Mouse (Mus musculus): ENCODE data around the gene Pced1b. TPM values are rescaled to one million over a fixed set of nuclear protein-coding genes. Genes with fewer than 3 reads are reported as not detected.

Gene Pced1b
- total RNA-seq, 2 experiments from 2014 or later: 1.1 to 1.4 TPM

DNA sequence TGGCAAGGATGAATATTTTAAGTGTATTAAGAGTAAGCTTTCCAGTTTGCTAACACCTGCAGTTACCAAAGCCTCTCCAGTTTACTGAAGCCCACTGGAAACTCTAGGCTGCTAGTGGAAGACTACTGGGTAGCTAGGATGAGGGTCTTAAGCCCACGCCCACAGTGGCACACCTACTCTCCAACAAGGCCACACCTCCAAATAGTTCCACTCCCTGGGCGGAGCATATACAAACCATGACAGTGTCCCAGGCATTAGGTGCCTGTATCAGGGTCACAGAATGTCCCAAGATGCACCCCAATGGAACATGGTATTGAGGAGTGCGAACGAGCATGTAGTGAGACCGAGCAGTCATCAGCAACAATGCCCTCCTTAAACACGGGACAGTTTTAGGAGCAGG lies 140.9 kb downstream of the Pced1b start:
- intact Hi-C loops (cut with DNase I): no loop called here
- DNase-seq: no peak

- DNase-seq: no peak
- intact Hi-C loops (cut with DNase I): no loop called here
Observed at GRCm38 (mm10) chr15:97389577-97389976, 142.7 kb downstream of the Pced1b start.

- intact Hi-C loops (cut with DNase I): no loop called here
- no peak for DNase-seq
Observed at GRCm38 (mm10) chr15:97390778-97391177, 143.9 kb downstream of the Pced1b start.

GRCm38 (mm10) chr15:97391436-97391835 lies 144.5 kb downstream of the Pced1b start:
- DNase-seq: no peak
- intact Hi-C loops (cut with DNase I): no loop called here

- intact Hi-C loops (cut with DNase I): no loop called here
- no peak for DNase-seq
Observed at GRCm38 (mm10) chr15:97394561-97394960, 147.7 kb downstream of the Pced1b start.

DNA sequence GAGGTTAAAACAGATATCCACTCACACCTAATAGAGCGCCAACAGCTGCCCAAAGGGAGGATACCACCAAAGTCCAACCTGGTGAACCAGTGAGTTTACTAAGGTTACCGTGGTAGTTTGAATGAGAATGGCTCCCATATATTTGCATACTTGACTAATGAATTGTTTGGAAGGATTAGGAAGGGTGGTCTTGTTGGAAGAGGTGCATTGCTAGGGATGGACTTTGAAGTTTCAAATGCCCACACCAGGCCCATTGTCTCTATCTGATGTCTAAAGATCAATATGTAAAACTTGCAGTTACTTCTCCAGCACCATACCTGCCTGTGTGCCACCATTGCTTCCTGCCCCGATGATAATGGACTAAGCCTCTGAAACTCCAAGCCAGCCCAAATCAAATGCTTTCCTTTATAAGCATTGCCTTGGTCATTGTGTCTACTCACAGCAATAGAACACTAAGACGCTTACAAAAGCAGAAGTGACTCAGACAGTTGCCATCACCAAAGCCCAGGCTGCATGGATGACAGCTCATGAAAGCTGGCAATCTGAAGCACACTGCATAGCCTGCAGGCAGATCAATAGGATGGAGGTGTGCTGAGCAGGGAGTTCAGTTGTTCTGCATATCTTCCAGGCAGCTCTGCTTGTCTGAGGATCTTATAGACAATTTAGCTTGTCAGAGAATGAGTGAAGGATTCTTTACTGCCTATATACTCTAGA lies 149.8 kb downstream of the Pced1b start:
- intact Hi-C loops (cut with DNase I): no loop called here
- no peak for DNase-seq

DNA sequence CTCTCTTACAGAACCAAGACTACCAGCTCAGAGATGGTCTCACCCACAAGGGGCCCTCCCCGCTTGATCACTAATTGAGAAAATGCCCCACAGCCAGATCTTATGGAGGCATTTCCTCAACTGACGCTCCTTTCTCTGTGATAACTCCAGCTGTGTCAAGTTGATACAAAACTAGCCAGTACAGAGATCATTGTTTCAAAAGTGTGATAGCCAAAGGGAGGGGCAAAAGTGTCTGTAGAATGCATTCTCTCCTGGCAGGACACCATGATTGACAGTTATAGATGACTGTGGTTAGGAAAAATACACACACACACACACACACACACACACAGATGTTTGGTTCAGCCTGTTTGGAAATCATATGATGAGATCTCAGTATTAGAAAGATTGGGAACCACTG lies 150.9 kb downstream of the Pced1b start:
- DNase-seq: no peak
- intact Hi-C loops (cut with DNase I): no loop called here

- no peak for DNase-seq
- intact Hi-C loops (cut with DNase I): no loop called here
Observed at GRCm38 (mm10) chr15:97400866-97401265, 154.0 kb downstream of the Pced1b start.

GRCm38 (mm10) chr15:97404483-97404882 lies 157.6 kb downstream of the Pced1b start:
- DNase-seq: no peak
- intact Hi-C loops (cut with DNase I): no loop called here

GRCm38 (mm10) chr15:97404998-97405397 lies 158.1 kb downstream of the Pced1b start:
- no peak for DNase-seq
- intact Hi-C loops (cut with DNase I): no loop called here

DNA sequence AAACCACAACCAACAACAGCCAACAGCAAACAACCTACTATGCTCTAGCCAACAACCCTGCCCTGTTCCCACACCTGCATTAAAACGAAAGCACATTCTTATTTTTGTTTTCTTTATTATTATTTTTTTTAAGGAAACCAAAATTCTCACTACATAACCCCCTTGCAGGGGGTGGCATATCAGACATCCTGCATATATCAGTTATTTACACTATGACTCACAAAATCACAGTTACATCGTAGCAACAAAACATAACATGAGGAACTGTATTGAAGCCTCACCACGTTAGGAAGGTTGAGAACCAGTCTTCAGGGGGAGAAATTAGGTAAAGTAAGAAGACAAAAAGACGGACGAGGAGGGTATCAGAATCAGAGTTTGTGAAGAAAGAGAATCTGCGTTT lies 159.2 kb downstream of the Pced1b start:
- intact Hi-C loops (cut with DNase I): no loop called here
- no peak for DNase-seq

DNA sequence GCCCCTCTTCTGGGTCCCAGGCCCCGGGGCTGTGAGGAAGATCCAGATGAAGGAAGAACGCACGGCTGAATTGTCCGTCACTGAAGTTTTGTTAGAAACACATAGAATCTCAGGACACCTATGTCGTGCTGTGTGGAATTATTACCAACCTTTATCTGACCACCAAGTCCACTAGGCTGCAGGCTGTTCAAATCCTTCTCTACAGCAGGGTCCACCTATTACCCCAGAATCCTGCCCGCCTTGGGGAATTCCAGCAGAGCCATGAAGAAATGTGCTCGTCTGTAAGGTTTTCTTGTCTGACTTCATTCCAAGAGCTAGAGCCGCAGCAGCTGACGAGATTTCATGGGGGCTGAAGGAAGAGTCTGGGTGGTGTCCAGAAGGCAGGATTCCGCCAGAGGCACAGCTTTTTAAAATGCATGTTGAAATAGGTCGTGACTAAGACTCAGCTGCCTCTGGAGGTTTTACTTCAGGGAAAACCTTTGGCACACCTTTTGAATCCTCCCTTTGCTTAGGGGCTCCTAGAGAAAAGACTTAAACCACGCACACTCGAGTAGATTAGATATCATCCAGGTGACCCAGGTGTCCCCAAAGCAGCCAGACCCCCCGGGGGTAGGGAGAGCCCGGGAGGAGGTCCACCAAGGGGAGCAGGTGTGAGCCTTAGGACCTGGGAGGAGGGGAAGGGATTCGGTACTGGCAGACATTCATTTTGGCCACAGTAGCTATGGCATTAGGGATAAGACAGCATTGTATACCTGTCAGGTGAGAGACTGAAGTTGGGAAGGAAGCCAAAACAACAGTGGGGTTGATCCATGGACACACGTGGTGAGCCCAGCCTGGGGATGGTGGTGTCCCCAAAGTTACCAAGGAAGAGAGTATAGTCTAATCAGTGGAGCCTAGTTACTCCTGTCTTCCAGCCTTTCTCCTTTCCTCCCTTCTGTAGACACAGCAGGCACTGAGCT lies 160.9 kb downstream of the Pced1b start:
- intact Hi-C loops (cut with DNase I): no loop called here
- no peak for DNase-seq

DNA sequence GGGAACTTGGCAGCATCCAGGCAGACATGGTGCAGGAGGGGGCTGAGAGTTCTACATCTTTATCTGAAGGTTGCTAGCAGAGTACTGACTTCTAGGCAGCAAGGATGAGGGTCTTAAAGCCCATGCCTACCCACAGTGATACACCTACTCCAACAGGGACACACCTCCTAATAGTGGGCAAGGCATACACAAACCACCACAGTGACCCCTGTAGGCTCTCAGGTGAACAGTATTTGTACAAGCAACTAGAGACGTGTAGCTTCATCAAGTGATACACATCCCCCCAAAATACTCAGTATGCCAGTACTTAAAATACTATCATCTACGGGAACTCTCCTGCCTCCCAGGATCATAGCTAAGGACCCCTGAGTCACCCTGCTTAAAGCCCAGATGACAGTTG lies 164.2 kb downstream of the Pced1b start:
- intact Hi-C loops (cut with DNase I): no loop called here
- no peak for DNase-seq

GRCm38 (mm10) chr15:97411671-97412070 lies 164.8 kb downstream of the Pced1b start:
- intact Hi-C loops (cut with DNase I): no loop called here
- DNase-seq: no peak

DNA sequence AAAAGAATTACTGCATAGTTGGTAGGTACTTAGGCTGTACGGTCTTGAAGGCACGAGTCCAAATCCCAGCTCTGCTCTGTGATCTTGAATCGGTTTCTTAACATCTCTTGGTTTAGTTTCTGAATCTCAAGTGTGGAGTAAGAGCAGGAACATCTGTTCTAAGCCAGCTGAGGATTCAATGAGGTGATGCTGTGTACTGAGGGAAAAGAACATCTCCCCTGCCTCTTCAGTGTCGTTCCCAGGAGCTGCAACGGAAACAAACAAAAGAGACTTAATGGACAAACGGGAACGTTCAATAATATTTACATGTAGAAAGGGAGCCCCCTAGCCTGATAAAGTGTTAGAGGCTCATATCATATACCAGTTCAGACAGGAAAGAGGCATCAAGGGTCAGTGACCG lies 165.4 kb downstream of the Pced1b start:
- no peak for DNase-seq
- intact Hi-C loops (cut with DNase I): no loop called here

- intact Hi-C loops (cut with DNase I): no loop called here
- DNase-seq: no peak
Observed at GRCm38 (mm10) chr15:97412861-97413260, 166.0 kb downstream of the Pced1b start.

DNA sequence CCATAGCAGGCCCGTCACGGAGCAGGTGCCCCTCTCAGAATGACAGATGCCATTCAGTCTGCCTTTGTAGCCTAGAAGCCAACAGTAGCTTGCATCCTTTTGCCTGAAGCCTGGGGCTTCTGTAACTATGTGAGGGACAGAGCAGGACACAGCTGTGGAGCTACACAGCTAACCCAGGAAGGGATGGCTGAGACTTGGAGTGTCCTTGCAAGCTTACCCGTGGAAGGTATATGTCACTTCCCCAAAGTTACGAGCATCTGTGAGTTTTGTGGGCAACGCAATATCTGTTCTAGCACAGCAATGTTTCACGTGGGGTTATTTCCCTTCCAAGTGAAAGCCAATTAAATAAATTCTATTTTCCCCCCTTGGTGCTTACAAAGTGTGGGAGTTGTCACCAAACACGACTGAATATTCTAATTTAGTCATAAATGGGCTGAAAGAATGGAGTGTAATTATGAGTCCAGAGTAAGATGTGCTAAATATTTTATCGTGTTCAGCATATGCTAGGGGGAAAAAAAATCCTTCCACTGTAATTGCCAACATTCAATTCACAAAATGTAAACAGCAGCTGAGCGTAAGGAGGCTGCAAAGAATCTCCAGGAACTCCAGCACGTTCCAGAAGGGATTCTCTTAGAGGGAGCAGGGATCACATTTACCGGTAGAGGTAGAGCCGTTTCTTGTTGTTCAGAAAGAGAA lies 168.0 kb downstream of the Pced1b start:
- DNase-seq: no peak
- intact Hi-C loops (cut with DNase I): no loop called here

GRCm38 (mm10) chr15:97415426-97415946 lies 168.6 kb downstream of the Pced1b start:
- intact Hi-C loops (cut with DNase I): no loop called here
- DNase-seq: no peak

DNA sequence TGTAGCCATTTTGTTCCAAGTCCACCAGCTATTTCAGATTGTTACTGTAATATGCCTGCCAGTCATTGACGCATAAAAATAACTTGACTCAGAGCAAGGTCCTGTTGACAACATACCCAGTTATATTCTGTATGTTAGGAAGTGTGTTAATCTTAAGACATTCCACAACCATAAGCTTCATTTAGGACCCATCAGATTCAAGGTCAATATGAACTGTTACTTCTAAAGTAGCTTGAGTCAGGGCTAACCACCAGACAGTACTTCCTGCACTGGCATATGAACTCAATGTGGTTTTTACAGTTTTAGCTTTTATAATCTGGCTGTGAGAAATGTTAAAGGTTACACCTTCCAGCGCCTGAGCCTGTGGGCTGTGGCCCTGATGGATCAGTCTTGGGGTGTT lies 173.4 kb downstream of the Pced1b start:
- intact Hi-C loops (cut with DNase I): no loop called here
- no peak for DNase-seq

- no peak for DNase-seq
- intact Hi-C loops (cut with DNase I): no loop called here
Observed at GRCm38 (mm10) chr15:97421533-97421932, 174.6 kb downstream of the Pced1b start.
